Mouse (Mus musculus) liver, adult 2 months (tissue): ENCODE results near the gene Rgp1.

Source experiments
- CTCF ChIP-seq: fragments of 200-500 bp; IDR thresholded peaks from 2 replicates; pipeline ENCODE4 v1.5.1; 2011; ENCODE audit warnings: low read depth, low read length, control low read depth
- POLR2A ChIP-seq: fragments of 200-500 bp; IDR thresholded peaks from 2 replicates; pipeline ENCODE4 v1.6.1; 2011; ENCODE audit warnings: low read length, control low read depth; ENCODE audit not compliant: insufficient read depth; ENCODE audit errors: extremely low read depth

- TF ChIP-seq CTCF (no peak), POLR2A (no peak)
Measured at GRCm38 (mm10) chr4:43633736-43634135, 55.2 kb downstream of the Rgp1 start.
